Mouse (Mus musculus) erythroblast, embryonic 14.5 days (primary cell): ENCODE data around the gene Trip4.

Experiments
- GATA1 ChIP-seq: IDR thresholded peaks from 2 replicates; pipeline ENCODE4 v1.6.1; 2012; ENCODE audit warnings: low read length, inconsistent platforms, mixed read lengths
- TAL1 ChIP-seq: IDR thresholded peaks from 3 replicates; pipeline ENCODE4 v1.6.1; 2012; ENCODE audit warnings: low read length, inconsistent platforms, mixed read lengths

GRCm38 (mm10) chr9:65822011-65822410 is 86.6 kb downstream of the Trip4 start:
- TF ChIP-seq GATA1 (no peak), TAL1 (no peak)
